Mouse (Mus musculus) heart, embryonic 11.5 days (tissue): ENCODE measurements around the gene Cfap221. TPM values are rescaled to one million over a fixed set of nuclear protein-coding genes. Genes with fewer than 3 reads are reported as not detected.
A peak's percentile ranks its signal among the peaks of the same experiment; 100 is the strongest.

Experiments
- ATAC-seq: fragments of 200-750 bp; cut with Nextera tagmentation; replicated peaks from 2 replicates; pipeline ENCODE4 v1.8.0; 2017; ENCODE audit warnings: moderate library complexity; ENCODE audit not compliant: insufficient number of reproducible peaks, low FRiP score, low TSS enrichment
- H3K27ac ChIP-seq: fragments of 300-500 bp; sonication (generic); 2 replicates; pipeline ENCODE4 v1.5.1; 2014; ENCODE audit warnings: mild to moderate bottlenecking, low read depth, low read length
- H3K27me3 ChIP-seq: fragments of 300-500 bp; sonication (generic); 2 replicates; pipeline ENCODE4 v1.6.1; 2014; ENCODE audit warnings: mild to moderate bottlenecking, low read length, mixed read lengths; ENCODE audit not compliant: control insufficient read depth, insufficient read depth
- H3K36me3 ChIP-seq: fragments of 300-500 bp; sonication (generic); 2 replicates; pipeline ENCODE4 v1.6.1; 2014; ENCODE audit warnings: mild to moderate bottlenecking, low read length, moderate library complexity, mixed read lengths; ENCODE audit not compliant: control insufficient read depth, insufficient read depth
- H3K4me1 ChIP-seq: fragments of 300-500 bp; sonication (generic); 2 replicates; pipeline ENCODE4 v1.6.1; 2014; ENCODE audit warnings: low read length; ENCODE audit not compliant: control insufficient read depth, insufficient read depth
- H3K4me2 ChIP-seq: fragments of 300-500 bp; sonication (generic); 2 replicates; pipeline ENCODE4 v1.6.1; 2014; ENCODE audit warnings: mild to moderate bottlenecking, moderate library complexity
- H3K4me3 ChIP-seq: fragments of 300-500 bp; sonication (generic); 2 replicates; pipeline ENCODE4 v1.5.1; 2014; ENCODE audit warnings: low read depth, low read length
- H3K9ac ChIP-seq: fragments of 300-500 bp; sonication (generic); 2 replicates; pipeline ENCODE4 v1.6.1; 2014; ENCODE audit warnings: mild to moderate bottlenecking, low read depth, low read length, moderate library complexity
- H3K9me3 ChIP-seq: fragments of 300-500 bp; sonication (generic); replicated peaks from 2 replicates; pipeline ENCODE4 v1.6.1; 2016; ENCODE audit warnings: low read length; ENCODE audit not compliant: control insufficient read depth
- WGBS: fragments of 180-500 bp; shearing (Covaris S2); extraction: QIAGEN DNeasy Blood & Tissue Kit; methylation state at CpG from one replicate; pipeline ENCODE4 v1.1.7; 2014; ENCODE audit not compliant: insufficient replicate concordance; 5-methylcytosine and 5-hydroxymethylcytosine counted together
- polyA plus RNA-seq: library from polyadenylated mRNA; unstranded; fragments of >200 nt; fragmentation: Nextera tagmentation; extraction: Ambion mirVana; gene quantifications from 2 replicates; pipeline ENCODE4 v1.2.1, GENCODE M21; 2014

Gene Cfap221
- polyA plus RNA-seq, 1 experiment from 2014 or later, result 0.17 TPM

DNA sequence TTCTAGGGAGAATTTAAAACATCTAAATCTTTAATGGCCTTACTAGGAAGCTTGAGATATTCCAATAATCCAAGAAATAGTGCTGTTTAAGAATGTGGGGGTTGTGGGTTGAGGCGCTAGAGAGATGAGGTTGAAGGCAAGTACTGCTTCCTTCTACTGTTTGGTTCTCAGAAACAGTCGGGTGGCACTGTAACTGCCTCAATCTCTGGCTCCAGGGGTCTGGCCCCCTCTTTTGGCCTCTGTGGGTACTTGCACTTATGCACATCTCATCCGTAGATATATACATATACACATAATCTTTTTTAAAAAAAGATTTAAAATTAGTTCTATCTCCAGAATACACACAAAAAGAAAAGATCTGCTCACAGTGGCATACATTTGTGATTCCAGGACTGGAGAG is 21.9 kb upstream of the Cfap221 start:
- no peak for ATAC-seq
- Histone ChIP-seq H3K4me1 (no peaks in the 10 kb centered on the region), H3K4me3 (no peak overlapping the region), H3K27ac (no peak overlapping the region), H3K9me3 (no peaks in the 10 kb centered on the region), H3K9ac (no peak overlapping the region), H3K36me3 (no peaks in the 10 kb centered on the region), H3K27me3 (no peaks in the 10 kb centered on the region; the same call in 1 of the 2 replicates), H3K4me2 (no peak overlapping the region)
- 63% methylated on average over 3 of the region's 3 CpGs for whole genome bisulfite sequencing

GRCm38 (mm10) chr1:120016240-120016639 is 19.2 kb upstream of the Cfap221 start:
- no peaks in the 10 kb centered on the region for H3K9me3 ChIP-seq
- no peak overlapping the region for H3K4me3 ChIP-seq
- no peaks in the 10 kb centered on the region; the same call in 1 of the 2 replicates for H3K27me3 ChIP-seq
- no peak for ATAC-seq
- H3K36me3 ChIP-seq, result no peaks in the 10 kb centered on the region
- 74% methylated on average over 2 of the region's 2 CpGs for WGBS
- no peak overlapping the region for H3K4me2 ChIP-seq
- H3K27ac ChIP-seq, result no peak overlapping the region
- no peak overlapping the region for H3K9ac ChIP-seq
- H3K4me1 ChIP-seq, result no peaks in the 10 kb centered on the region

DNA sequence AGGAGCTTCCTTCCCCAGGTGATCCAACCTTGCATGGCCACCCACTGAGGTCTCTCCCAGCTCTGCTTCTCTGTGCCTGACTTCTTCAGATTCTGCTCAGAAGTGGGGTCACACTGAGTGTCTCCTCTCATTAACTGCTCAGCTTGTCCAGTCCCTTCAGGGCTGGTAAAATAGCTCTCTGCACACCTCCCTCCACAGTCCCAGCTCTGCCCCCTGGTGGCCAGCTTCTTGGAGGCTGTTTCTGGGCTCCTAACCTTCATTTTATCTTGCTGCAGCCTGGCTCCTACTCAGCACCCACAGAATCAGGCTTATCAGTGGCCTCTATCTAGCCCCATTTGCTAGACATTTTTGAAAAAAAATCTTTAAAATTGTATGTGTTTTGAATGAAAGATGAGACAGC is 16.1 kb upstream of the Cfap221 start:
- no peak overlapping the region for H3K27ac ChIP-seq
- no peak for ATAC-seq

DNA sequence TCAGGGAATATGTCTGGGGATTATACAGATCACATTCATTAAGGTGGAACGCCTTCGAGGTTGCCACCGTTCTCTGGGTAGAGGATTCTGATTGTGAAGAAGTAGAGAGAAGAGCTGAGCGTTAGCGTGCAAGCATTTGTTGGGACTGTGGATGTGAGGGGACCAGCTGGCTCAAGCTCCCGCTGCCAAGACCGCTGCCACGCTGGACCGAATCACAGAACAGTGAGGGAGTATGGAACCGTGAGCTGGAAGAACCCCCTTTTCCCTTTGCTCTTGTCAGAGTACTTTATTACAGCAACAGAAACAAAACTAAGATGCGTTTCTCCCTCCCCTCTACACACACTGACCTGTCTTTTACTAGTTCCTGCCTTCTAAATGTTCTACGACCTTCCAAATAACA is 15.6 kb upstream of the Cfap221 start:
- no peak overlapping the region for H3K4me3 ChIP-seq
- H3K9me3 ChIP-seq, result no peaks in the 10 kb centered on the region
- no peak overlapping the region for H3K9ac ChIP-seq
- H3K27me3 ChIP-seq, result peaks cover 6% of the 10 kb centered on the region
- H3K27ac ChIP-seq, result no peak overlapping the region
- 77% methylated on average over 12 of the region's 12 CpGs for WGBS
- H3K36me3 ChIP-seq, result no peaks in the 10 kb centered on the region
- H3K4me2 ChIP-seq, result no peak overlapping the region
- H3K4me1 ChIP-seq, result no peaks in the 10 kb centered on the region
- no peak for ATAC-seq

More for the DNA sequence above, 16.1 kb upstream of the Cfap221 start:
- no peak overlapping the region for H3K4me2 ChIP-seq
- no peak overlapping the region for H3K9ac ChIP-seq
- H3K4me3 ChIP-seq, result no peak overlapping the region
- H3K27me3 ChIP-seq, result peaks cover 2% of the 10 kb centered on the region
- H3K4me1 ChIP-seq, result no peaks in the 10 kb centered on the region
- H3K36me3 ChIP-seq, result no peaks in the 10 kb centered on the region
- no peaks in the 10 kb centered on the region for H3K9me3 ChIP-seq

DNA sequence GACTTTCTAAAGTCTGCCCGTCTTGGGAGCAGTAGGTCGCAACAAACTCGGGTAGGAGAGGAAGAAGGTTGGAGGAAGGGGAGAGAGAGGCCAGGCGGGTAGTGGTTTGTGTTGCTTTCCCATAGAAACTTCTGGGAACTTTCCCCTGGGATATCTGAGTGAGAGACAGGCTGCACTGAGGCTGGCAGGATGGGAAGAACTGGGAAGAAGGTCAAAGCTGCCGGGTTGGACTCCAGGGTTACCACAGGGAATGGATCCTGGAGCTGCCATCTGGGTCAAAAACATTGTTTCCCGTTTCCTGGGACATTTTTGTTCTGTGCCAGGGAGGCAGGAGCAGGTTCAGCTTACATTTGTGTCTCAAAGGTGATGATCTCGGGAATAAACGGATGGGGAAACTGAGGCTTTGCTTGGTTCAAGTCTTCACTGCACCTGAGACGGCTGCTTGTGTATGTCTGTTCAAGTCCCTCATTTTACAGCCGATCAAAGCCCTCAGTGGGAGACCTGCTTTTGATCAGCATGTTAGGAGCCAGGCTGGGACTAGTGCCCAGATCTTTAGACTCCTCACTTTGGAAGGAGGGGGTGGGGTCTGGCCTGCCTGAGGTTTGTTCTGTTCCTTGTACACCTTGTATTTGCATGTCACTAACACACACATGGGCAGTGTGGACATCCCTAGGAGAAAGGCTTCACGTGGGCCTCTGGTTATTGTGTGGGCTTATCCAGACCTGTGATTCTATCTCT is 11.0 kb upstream of the Cfap221 start:
- H3K36me3 ChIP-seq, result no peaks in the 10 kb centered on the region
- peaks cover 4% of the 10 kb centered on the region; the same call in 1 of the 2 replicates for H3K4me1 ChIP-seq
- no peak overlapping the region for H3K27ac ChIP-seq
- H3K27me3 ChIP-seq, result peaks cover 15% of the 10 kb centered on the region; the same call in 1 of the 2 replicates
- no peak overlapping the region for H3K9ac ChIP-seq
- H3K4me3 ChIP-seq, result peak overlapping the region; percentile 43
- H3K9me3 ChIP-seq, result no peaks in the 10 kb centered on the region
- H3K4me2 ChIP-seq, result peak overlapping the region; percentile 76
- 28% methylated on average over 11 of the region's 11 CpGs for WGBS
- no peak for ATAC-seq

DNA sequence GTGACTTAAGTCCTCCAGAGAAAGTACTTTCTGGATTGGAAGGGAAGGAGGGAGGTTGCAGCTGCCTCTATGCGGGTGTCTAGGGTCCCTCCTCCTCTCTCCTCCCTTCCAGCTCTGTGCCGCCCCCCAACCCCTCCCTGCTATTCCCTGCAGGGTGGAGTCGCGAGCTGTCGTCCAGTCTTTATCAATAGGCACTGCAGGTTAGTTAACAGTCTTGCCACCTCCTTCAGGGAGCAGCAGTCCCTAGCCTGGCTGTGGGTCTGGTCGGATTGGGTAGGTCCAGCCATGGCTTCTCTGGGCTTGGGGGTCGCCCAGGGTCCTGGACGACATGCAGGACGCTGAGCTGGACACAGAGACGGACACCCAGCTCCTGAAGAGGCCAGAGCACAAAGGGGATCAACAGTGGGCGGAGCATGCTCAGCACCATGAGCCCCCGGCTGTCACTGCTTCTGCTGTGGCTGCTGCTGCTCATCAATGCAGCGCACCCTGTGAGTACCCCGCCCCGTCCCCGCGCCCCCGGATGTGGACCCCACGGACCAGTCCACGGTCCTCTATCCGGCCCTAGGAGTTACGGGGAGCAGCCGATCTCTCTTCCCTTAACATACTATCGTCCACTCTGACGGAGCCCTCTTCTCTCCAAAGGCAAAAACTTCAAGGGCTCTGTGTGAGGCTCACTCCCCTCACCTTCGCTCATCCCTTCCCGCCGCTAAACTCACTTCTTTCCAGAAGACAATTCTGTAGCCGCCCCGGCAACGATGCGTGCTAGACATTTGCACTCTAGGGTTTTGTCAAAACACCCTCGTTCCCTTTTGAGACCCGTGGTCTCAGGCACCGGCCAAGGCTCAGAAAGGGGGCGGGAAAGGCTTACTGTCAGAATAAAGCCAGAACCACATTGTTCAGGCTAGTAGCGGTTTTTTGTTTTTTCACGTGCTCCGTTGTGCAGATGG is 10.1 kb upstream of the Cfap221 start, which contains the start of gene Sctr:
Sctr (plus strand) TSS at position 51 of the 947 bp plus-strand sequence.
- Histone ChIP-seq H3K36me3 (no peaks in the 10 kb centered on the region), H3K27me3 (peaks cover 15% of the 10 kb centered on the region; the same call in 1 of the 2 replicates), H3K4me1 (peaks cover 4% of the 10 kb centered on the region; the same call in 1 of the 2 replicates), H3K4me2 (peak within 1 kb of the TSS; percentile 76), H3K9me3 (no peaks in the 10 kb centered on the region), H3K4me3 (peak within 1 kb of the TSS; percentile 43), H3K27ac (no peak within 1 kb of the TSS), H3K9ac (peak within 1 kb of the TSS; percentile 48)
- 1% methylated on average over 39 of the region's 39 CpGs for WGBS
- ATAC-seq, result no peak

DNA sequence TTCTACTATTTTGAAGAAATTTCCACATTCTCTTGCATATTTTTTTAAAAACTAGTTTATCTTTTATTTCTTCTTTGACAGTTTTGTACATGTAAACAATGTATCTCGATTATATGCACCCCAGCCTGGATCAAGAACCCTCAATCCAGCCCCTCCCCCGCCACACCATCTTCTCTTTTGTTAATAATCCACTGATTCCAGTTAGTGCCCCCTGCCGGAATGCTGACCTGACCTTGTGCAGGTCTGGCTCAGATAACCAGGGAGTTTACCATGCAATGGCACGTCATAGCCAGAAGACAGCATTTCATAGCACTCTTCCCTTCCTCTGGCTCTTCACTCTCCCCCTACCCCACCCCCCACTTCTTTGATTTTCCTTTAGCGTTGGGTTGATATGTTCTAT is 610 bp upstream of the Cfap221 start:
- H3K9ac ChIP-seq, result no peak overlapping the region
- no peaks in the 10 kb centered on the region for H3K36me3 ChIP-seq
- peak overlapping the region; percentile 76 for H3K4me2 ChIP-seq
- peak overlapping the region; percentile 53 for H3K4me3 ChIP-seq
- no peak overlapping the region for H3K27ac ChIP-seq
- no peak for ATAC-seq
- no peaks in the 10 kb centered on the region for H3K9me3 ChIP-seq
- 29% methylated on average over 5 of the region's 5 CpGs for WGBS
- no peaks in the 10 kb centered on the region for H3K27me3 ChIP-seq
- H3K4me1 ChIP-seq, result no peaks in the 10 kb centered on the region

DNA sequence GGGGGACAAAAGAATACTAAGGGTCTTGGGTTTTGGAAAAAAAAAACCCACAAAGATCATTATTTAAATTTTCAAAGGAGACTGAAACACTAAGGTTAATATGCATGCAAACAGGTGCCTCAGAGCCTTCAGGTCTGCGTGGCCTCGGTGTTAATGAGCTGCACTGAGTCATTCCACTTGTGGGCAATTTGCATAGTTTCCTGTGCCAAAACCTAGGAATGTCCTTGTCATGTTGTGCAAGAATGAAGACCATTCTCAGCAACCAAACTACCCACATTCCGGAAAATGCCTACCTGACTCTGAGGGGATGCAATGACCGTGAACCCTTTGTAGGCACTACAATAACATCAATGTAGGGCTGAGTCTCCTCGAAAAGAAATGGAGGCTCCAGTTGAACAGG is 10.5 kb downstream of the Cfap221 start:
- no peak overlapping the region for H3K27ac ChIP-seq
- no peaks in the 10 kb centered on the region for H3K9me3 ChIP-seq
- H3K4me1 ChIP-seq, result no peaks in the 10 kb centered on the region
- ATAC-seq, result no peak
- H3K4me3 ChIP-seq, result no peak overlapping the region
- WGBS, result 79% methylated on average over 5 of the region's 5 CpGs
- H3K36me3 ChIP-seq, result no peaks in the 10 kb centered on the region
- no peaks in the 10 kb centered on the region for H3K27me3 ChIP-seq
- H3K4me2 ChIP-seq, result no peak overlapping the region
- no peak overlapping the region for H3K9ac ChIP-seq
